Mouse (Mus musculus): ENCODE measurements at regions not wholly inside any gene's neighbourhood (a gene's known extent, or its start where the extent isn't known, plus 50 kb on each side); places are given as distances from the start of the nearest gene placed in this dataset.
A peak's percentile ranks its signal among the peaks of the same experiment; 100 is the strongest.
"Not testable (repeated sequence)": the region's sequence is repeated elsewhere in the genome, so short reads cannot be mapped to it uniquely, and the experiment has no call there.

DNA sequence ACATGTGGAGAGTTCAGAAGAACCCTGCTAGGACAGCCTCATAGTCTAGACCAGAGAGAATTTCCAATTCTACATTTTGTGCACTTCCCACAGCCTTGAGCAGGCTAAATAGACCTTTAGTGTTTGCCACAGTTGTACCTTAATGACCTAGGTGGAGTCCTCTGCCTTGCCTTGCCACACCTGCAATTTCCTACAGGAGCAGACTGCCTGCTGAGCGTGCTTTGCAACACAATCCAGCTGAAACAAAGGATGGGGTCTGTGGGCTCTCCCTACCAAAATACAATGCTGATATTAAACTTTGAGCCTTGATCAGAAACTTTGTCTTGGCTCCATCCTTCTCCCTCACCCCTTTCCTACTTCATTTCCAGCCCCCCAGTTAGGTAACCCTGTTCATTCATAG, 326.0 kb upstream of the Snx7 start:
- no peak for DNase-seq (ENCODE audit: low read depth, low spot score)

DNA sequence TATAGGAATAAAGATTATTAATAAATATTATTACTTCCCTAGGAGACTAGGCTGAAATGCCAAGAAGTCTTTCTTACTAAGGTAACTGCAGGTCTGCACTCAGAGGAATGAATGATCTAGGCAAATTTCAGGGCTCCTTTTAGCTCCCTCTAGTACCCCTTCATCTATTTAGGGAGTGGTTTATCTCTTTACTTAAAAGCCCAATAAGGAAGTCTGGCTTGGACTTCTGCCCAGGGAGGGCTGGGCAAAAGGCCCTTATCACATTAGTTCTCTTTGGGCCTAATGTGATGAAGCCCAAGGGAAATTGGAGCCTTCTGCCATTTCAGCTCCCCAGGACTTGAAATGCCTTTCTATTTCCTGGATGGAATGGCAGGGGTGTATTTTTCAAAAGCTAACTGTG, 320.6 kb upstream of the Snx7 start:
- no peak for DNase-seq (ENCODE audit: low read depth, low spot score)

DNA sequence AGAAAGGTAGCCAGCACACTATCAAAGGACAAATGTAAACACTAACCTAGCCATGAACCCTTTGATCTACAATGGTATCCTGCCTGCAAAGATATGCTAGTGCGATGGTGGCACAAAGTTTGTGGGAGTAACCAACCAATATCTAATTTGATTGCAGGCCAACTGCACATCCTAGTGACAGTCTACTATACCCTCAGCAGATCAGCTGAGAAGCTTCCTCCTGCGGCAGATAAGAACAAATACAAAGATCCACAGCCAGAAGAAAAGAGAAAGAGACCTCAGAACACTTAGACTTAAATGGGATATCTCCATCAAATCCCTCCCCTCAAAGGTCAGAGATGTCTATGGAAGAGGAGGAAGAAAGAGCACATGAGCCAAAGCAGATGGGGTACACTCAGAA, 308.7 kb upstream of the Snx7 start:
- DNase-seq (ENCODE audit: low read depth, low spot score) = no peak

DNA sequence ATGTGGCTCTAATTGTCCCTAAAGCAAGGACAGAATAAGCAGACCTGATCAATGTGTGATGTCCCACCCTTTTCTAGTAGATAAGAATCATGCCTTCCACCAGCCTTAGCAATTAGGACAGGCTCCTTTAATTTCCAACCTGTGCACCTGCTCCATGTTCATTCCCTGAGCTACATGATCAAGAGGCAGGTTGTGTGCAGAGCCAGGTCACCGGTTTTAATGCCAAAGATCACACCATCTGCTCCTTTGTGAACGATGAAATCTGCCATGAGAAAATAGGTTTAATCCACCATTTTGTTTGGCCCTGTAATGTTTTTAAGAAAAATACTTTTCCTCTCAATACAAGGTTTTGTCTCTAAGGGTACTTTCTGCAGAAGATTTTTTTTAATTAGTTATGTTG, 294.2 kb upstream of the Snx7 start:
- no peak for DNase-seq (ENCODE audit: low read depth, low spot score)

DNA sequence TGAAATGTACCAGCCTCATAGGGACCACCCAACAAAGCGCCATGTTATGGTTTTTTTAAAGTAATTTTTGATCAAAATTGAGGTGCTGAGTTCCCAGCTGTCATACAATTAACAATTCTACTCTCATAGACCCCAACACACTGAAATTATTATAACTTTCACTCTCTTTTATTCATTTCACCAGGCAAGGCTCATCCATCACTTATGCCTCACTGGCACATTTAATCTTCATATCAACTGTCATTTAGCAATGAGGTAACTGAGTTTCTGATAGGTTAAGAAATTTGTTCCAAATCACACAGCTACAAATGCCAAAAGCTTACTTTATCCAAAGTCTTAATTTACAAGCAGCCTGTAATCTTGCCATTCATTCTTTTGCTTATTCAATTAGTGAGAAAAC, 276.1 kb upstream of the Snx7 start:
- DNase-seq (ENCODE audit: low read depth, low spot score) = no peak

DNA sequence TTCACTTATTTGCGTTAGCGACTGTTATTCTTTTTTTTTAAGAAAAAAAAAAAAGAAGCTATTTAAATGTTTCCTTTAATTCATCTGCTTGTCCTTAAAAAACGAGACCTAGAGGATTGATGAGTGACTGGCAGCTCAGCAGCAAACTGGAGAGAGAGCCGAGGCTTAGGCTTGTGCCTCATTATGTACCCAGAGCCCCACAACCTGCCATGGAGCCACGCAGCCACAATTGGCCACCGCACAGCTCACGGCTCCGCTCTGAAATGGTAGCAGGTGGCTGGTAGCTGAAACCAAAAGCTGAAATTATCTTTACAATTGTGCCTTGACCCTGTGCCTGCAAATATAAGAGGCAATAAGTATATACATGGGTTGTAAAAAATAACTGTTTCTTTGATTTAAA, 273.0 kb upstream of the Snx7 start:
- no peak for DNase-seq (ENCODE audit: low read depth, low spot score)

DNA sequence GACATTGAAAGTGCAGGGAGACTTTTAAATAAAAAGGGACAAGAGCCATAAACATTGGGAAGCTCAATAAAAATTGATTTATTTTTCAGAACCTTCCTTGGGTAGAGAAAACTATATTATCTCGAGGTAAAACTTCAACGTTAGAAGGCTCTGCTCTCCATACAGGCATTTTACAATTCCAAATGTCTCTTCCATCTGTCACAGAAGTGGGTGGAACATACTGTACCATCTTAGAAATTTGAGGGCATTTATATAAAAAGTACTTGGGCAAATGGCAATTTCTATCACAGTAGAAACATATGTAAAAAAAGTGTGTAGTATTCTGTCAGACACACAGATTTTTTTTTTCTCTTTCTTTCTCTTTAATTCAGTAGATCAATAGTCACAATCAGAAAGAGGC, 271.4 kb upstream of the Snx7 start:
- no peak for DNase-seq (ENCODE audit: low read depth, low spot score)

DNA sequence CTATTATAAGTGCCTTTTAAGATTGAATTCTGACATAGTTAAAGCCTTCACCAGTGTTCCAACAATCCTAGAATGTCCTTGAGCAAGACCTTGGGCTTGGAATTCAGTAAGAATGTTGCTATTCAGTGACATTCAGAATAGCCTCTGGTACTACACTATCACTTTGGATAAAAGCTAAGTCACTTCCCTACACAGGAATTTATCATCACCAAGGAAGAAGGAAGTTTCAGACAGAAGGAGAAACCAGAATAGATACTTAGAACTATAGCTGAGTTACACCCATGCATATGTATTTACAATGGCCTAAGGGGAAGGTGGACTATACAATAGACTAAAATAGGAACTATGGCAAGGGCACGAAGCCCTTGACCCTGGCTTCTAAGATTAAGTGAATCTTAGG, 259.6 kb upstream of the Snx7 start:
- DNase-seq (ENCODE audit: low read depth, low spot score) = not testable (repeated sequence)

DNA sequence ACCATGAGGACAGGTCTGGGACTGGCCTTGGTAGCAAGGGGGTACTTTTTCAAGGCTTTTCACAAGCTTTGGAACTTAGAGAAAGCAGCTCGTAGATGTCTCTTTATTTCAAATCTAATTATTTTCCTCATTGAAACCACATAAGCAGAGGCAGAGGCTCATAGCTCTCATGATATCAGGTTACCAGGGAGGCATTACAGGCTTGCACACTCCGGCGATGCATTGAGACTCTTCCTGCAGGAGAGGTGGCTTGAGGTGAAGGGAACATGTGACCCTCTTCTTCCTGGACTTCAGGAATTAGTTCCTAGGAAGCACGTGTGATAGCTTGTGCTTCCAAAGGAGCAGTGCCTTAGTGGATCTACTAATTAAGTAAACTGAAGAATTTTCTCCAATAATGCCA, 233.9 kb upstream of the Snx7 start:
- DNase-seq (ENCODE audit: low read depth, low spot score) = no peak

DNA sequence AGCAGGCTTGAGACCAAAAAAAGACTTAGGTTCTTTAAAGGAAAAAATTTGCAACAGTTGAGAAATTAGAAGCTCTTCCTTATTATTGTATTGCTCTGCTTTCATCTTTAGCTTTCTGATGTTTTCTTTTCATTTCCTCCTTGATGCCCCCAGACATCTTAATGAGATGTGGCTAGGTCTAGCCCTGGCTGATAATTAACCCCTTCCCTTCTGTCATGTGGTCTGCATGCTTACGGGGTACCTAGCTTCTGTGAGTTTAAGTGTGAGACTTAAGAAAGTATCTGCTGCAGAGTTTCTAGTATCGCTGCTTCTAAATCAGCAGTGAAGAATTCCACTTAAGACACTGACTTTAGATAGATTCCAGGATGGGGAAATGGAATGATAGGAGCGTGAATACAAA, 215.8 kb upstream of the Snx7 start:
- no peak for DNase-seq (ENCODE audit: low read depth, low spot score)

DNA sequence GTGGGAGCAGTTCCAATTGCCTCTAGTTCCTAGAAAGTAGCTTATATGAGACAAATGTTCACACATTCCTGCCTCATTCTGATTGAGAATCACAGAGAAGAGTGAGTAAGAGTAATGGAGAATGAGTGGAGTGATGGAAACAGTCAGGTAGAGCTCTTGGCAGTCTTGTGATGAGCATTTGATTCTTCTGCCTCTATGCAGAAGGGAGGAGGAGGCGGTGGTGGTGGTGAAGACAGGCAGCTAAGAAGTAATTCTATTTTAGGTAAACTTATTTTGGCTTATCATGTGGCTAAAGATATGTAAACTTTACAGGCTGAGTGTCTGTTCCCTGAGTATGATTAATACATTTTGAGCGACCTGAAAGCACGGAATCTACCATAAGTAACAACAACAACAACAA, 203.6 kb upstream of the Snx7 start:
- DNase-seq (ENCODE audit: low read depth, low spot score) = no peak

DNA sequence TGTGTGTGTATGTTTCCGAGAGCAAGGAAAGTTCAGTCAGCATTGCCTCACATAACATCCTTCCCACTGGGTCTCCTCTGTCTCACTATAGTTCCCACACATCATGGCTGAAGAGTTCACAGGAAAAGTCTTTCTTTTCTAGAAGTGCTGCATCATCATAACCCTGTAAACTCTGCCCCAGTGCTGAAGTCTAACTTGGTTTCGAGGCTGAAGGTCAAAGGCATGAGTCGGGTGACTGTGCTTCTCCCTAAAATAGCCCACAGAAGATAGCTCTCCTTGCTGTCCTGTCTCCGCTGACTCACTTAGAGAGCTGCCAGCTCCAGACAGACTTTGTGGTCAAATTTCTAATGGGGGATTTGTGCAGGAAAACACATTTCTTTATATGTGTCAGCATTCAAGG, 201.4 kb upstream of the Snx7 start:
- DNase-seq (ENCODE audit: low read depth, low spot score) = no peak

DNA sequence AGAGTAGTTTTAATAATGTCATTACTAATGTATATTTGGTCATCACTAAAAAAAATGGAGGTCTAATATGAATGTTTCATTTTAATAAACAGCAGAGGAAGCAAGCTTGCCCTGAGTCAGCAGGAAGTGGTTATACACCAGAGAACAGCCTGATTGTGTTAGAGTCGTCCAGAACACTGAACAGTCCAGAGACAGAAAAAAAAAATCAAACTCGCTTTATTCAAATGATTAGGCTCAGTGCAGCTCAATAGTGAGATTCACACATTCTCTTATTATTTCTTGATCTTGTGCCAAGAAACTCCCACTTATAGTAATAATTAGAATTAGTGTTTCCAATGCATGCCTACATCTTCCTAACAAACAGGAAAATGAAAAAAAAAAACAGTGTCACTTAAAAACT, 194.9 kb upstream of the Snx7 start:
- DNase-seq (ENCODE audit: low read depth, low spot score) = no peak

DNA sequence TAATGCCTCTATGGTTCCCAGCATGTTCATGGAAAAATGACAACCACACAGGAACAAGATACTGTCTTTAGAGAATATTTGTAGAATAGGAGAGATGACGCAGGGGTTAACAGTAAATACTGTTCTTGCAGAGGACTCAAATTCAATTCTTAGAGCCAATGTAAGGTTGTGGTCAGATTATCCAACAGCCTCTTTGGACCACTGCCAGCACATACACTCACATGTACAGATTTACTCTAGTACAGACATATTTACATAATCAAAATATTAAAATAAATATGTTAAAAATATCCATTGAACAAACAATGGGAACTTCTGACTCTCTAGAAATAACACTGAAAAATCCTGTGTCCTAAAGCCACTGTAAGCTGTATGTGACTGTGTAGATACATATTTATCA, 193.8 kb upstream of the Snx7 start:
- DNase-seq (ENCODE audit: low read depth, low spot score) = no peak

DNA sequence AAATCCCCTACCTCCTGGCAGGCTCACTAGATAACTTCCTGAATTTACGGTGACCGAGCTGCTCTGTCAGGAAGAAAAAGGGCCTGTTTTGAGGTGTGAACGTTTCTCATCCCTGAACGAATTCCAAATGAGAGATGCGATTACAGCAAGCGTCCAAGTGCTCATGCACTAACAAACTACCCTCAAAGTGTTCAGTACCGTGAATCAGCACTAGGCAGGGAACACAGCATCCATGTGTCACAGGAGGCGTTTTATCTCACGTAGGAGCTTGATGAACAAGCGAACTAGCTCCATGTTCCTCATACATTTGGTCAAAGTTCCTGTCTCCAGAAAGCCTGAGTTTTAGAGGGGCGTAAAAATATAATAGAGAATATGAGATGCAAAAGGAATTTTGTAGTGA, 178.3 kb upstream of the Snx7 start:
- DNase-seq (ENCODE audit: low read depth, low spot score) = no peak

DNA sequence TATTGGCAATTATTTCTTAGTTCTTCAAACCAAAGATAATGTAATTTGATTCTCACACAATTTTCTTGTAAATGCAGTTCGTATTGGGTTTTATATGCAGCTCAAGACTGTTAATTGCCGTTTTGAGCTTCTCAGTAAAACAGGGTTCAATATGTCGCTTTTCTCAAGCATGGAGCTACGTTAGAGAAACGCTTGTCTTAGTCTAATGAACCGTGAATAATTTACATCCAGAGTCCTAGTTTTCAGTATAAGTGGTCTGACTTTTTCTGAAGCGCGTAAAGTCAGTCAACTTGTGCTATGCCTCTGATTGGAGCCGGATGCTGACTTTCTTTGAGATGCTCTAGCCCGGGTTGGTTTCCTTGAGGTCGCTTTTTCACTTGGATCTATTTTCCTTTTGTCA, 177.8 kb upstream of the Snx7 start:
- DNase-seq (ENCODE audit: low read depth, low spot score) = no peak

DNA sequence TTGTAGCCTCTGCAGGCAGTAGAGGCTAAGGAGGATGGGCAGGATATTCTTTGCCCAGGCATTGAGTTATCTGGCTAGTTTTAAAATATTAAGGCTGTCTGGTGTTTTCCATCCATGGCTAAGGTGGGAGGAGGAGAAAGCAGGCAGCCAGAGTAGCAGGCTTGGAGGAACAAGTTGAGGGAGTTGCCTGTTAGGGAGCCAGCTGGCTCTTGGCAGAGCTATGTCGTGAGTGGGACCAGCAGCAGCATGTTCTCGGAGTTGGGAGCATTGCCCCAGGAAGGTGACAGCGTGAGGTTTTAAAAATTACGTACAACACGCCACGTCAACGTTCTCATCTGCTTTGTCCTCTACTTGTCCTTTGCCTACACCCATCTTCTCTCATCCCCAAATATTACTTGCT, 167.8 kb upstream of the Snx7 start:
- no peak for DNase-seq (ENCODE audit: low read depth, low spot score)

DNA sequence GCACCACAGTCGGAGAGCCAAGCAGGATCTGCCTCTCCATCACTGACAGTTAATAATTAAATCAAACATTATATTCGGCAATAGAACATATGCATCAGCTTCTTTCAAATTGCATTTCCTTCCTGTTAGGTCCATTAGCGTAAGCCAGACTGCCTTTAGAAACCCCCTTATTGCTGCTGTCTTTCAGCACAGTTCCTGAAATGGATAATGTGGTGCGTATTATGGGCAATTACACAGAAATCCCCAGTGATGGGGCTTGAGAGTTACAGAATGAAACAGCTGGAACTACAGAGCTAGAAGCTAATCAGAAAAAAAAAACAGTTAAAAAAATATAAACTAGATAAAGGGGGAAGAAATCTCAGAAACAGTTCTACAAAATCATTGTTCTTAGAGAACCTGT, 126.7 kb upstream of the Snx7 start:
- no peak for DNase-seq (ENCODE audit: low read depth, low spot score)

DNA sequence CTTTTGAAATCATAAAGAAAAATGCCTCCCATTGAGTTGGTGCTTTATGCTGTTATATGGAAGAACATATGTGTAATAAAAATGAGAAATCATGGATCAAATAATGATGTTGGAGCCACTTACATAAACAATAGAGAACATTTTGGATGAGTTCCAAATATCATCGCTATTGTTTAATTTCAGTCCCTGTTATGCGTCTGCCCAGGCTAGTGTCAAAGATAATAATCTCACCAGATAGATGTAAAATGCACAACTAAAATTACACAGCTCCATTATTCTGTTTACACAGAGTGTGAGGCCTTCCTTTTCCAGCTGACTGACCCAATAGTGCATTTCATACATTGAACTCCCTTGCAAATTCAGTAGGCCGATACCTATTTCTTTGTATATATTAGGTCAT, 125.4 kb upstream of the Snx7 start:
- DNase-seq (ENCODE audit: low read depth, low spot score) = no peak

DNA sequence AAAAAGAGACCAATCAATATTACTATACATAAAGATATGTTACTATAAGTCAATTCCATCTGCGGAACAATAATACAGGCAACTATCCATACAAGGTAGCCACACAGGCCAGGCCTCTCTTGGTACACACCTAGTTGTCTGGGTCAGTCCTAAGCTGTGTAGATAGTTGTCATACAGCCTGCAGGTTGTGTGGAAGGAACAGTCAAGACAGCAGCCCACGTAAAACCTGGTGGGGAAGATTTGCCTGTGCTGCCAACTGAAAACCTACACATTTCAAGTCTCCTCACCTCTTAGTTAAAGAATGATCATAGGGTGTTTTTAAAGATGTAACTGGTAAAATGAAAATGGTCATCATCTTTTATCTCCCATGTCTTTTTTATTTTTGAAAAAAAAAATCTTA, 121.8 kb upstream of the Snx7 start:
- no peak for DNase-seq (ENCODE audit: low read depth, low spot score)

DNA sequence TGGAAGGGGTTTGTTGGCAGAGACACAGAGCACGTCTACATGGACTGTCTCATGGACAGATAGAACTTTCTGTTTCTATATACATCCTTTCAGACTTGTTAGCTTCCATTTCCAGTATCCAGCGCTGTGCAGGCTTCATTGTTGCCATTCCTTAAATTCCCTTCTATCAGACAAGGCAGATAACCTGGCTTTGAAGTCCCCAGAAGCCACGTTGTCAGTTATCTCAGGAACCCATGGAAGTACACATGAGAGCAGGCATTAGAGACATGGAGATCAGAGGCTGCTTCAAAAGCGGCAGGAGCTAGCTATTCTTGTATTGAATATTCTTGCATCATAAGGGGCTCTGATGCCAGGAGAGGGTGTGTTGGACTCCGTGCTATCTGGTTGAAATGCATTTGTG, 119.7 kb upstream of the Snx7 start:
- DNase-seq (ENCODE audit: low read depth, low spot score) = no peak

DNA sequence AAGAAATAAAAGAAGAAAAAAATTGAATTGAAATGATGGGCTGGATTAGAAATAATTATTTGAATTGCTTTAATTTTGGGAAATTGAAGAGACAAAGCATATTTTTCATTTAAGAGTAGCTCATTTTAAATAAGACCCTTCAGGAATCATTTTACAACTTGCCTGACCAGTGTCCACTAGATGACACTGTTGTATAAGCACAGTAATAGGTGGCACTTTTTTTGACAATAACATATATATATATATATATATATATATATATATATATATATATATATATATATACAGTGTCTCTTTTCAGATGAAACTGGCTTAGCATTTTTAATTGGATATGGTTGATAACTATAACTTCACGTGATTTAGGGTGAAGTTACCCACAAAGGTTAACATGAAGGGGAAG, 106.9 kb upstream of the Snx7 start:
- DNase-seq (ENCODE audit: low read depth, low spot score) = peak; percentile 3

DNA sequence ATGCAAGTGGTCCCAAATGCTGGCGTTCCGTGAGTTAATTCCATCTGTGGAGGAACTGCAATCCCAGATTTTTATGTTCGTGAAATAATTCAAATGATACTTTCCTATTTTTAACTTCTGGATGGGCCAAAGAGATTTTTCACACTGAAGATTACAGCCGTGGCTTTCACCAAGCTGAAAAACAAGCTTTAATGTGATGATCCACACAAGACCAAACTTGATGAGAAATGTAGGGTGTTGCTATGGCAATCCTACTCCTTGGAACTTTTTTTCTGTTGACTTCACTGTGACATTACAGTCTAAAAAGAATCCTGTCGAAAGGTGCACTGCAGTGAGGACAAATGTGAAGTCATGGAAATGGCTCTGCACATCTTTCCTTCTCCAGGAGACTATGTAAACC, 100.1 kb upstream of the Snx7 start:
- DNase-seq (ENCODE audit: low read depth, low spot score) = no peak

DNA sequence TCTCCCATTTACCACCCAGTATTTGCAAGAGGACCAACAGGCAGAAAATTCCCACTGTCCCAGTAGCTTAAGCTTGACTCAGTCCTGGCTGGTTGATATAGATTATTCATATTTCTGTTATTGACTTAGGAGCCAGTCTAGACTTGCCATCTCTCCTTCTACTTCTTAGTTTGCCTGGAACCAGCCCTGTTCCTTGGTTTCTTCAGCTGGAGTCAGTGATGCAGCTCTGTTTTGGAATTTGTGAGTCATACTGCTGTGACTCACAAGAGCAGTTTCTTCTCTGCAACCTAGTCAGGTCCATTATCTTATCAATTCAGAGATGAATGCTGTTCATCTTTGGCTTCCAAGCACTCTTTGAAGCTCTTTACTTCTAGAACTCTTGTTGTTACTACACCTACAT, 69.7 kb upstream of the Snx7 start:
- DNase-seq (ENCODE audit: low read depth, low spot score) = no peak

DNA sequence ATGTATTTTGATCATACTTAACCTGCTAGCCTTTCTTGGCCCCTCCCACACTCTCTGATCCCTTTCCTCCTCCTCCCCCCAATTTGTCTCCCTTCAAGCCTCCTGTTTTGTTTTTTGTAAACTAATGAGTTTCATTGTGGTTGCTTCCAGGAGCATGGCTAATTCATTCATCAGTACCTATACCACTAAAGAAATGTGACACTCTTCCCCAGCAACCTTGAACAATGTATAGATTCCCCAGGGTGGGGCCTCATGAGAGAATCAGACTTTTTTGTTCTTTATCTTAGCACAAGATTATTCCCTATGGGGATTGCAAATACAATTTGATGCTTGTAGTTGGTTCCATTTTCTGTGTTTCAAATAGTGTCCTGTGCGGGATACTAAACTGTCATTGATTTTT, 58.8 kb upstream of the Snx7 start:
- DNase-seq (ENCODE audit: low read depth, low spot score) = no peak
